Mouse (Mus musculus) frontal cortex, postnatal 10 days (tissue): ENCODE measurements at regions not wholly inside any gene's neighbourhood (a gene's known extent, or its start where the extent isn't known, plus 50 kb on each side); places are given as distances from the start of the nearest gene placed in this dataset.
"Not testable (repeated sequence)": the region's sequence is repeated elsewhere in the genome, so short reads cannot be mapped to it uniquely, and the experiment has no call there.

Source experiments
- DNase-seq, 2 experiments: peaks; one replicate each; pipeline ENCODE4 v3.0.0; 2022; ENCODE audit warnings: low spot score in 2 of 2, mixed read lengths in 1 of 2

DNA sequence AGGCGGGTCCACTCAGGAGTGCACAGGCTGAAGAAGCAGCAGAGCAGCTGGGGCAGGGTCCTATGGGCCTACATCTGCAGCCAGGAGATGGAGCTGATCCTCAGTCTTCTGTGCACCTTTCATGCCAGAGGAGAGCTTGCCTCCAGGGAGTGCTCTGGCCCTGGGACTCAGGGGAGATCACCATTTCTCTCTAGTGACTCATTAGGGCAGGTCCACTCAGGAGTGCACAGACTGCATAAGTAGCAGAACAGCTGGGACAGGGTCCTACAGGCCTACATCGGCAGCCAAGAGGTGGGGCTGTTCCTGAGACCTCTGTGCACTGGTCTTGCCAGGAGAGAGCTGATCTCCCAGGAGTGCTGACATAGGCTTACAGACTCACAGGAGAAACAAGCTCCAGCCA, 159.4 kb upstream of the Gm21897 start:
- no peak for DNase-seq

DNA sequence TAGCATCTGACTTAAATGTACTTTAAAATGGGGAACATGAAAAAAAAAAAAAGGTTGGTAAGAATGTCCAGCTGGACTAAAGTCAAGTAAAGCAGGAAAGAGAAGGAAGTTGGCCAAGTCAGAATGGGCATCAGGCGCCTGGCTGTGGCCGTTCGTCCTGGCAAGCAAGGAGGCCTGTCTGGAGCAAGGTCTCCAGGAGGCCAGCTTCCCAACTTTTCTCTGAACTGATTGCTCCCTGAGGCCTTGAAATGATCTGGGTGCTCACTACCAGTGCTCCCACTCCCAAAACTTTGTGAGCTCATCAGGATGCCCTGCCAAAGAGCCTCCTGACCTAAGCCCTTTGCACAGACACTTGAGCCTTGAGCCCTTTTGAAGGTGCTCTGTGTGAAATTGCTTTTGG, 141.7 kb upstream of the Gm21897 start:
- no peak for DNase-seq

DNA sequence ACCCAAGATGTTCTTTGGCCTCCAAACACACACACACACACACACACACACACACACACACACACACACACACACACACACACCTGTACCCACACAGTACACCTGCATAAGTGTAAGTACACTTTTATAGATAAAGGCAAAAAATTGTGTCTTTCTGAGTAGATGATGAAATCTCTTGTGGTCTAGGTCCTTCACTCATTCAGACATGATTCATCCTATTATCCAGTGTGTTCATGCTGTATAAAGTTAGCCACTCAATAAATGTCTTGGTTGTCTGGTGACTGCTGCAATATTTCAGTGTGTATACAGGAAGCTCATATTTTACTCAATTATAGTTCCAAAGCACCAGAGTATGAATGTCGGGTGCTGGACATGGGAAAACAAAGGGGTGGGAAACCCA, 131.5 kb upstream of the Gm21897 start:
- no peak for DNase-seq

DNA sequence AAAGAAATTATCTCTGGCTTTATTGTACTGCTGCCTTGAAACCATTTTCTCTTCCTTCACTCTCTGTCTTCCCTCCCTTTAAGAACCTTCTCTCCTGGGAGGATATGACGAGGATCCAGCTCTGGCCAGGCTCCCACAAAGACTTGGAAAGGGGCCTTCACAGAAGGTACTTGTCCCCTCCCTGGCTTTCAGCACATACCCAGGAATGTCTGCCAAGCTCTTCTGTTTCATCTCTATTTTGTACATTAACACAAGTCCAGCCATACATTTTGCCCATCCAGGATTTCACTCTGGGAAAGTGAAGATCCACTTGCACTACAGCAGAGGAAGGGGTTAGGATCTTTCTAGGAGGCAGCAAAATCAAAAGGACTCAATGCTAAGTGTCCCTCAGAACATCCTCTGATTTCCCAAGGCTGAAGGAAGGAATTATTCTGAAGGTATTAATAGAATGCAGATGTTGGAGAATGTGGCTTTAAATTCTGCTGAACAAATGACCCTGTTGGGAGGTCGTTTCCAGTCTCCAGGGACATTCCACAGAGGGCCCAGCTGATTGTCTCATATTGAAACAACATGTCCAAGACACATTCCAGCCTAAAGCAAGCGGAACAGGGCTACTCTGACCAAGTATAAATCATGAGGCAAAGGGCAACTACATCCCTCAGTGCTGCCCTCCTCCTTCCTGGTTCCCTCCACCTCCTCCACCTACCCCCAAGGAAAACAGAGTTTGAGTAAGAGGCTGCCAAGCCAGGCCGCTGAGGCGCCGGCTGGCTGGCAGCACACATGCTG, 122.1 kb upstream of the Gm21897 start:
- no peak for DNase-seq

DNA sequence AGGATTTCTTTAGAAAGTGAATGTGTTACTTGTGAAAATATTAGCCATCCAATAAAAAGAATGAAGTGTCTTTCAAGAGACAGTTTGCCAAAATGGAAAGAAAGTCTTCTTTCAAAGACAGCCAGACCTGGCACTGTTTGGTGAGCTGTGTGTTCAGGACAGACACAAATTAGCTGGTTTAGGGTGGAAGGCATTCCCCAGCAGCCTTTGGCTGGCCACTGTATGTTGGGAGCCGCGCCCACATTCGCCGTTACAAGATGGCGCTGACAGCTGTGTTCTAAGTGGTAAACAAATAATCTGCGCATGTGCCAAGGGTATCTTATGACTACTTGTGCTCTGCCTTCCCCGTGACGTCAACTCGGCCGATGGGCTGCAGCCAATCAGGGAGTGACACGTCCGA, 121.3 kb upstream of the Gm21897 start:
- DNase-seq, result not testable (repeated sequence)

DNA sequence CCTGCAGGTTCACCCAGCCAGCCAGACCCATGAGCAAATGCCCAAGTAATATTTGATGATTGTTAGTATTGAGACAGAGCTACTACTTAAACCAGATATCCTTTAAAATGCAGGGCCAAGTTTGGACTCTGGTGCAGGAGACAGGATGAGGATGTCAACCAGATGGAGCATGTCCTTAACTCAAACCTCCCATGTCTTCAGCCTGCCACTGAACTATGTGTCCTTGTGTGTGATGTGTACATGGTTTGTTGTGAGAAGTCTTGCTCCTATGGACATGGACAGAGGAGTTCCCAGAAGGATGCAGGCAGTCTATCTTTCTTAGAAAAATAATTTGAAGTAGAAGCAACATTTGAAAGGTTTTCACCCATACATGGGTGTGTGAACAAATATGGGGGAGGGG, 120.4 kb upstream of the Gm21897 start:
- DNase-seq, result no peak

DNA sequence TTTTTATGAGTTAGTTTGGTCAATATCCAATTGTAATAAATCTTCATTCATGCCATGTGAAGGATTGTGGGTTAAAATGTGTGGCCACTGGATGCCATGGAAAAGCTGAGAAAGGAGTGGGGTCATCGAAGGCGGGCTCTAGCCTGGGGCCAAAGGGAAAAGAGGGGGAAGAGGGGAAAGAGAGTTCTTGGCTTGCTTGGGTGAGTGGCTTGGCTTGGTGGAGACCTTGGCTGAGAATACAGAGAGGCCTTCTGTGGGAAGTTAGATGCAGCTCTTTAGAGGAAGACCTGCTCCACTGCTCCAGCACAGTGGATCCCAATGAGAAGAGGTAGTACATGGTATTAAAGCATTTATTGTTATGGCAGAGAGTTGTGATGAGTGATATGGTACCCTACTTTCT, 101.3 kb upstream of the Gm21897 start:
- DNase-seq, result no peak

DNA sequence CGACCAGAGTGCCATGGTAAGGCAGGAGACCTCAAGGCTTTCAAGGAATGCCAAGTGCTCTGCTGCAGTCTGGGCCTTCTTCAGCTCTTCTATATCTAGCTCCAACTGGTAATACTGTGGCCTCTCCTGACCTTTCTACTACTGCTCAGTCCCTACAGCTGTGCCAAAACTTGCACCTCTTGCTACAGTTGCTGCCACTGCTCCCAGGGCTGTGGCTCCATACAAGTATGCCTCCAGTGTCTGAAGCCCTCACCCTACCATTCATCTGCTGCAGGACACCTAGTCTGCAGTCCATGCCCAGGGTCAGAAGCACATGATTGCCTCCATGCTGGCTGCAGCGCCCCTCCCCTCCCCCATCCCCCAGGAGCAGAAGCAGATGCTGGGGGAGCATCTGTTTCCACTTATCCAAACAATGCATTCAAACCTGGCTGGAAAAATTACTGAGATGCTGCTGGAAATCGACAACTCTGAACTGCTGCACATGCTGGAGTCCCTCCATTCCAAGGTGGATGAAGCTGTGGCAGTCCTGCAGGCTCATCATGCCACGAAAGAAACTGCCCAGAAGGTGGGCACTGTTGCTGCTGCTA, 96.2 kb upstream of the Gm21897 start:
- no peak for DNase-seq

DNA sequence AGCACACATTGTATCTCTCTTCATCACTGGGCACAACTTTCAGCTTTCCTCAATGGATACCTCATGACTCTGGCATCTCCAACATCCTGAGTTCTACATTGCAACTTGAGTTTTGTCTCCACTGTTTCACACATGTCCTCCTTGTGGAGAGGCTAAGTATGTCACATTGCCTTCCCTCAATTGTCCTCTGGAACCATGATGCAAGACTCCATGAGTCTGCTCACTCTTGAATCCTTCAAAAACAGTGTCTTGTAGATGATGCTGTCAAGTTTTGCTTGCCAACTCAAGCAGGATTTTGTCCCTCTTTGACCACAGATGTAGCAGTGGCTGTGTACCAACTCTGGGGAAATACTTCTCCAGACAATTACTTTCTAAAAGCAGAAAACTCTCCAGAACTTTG, 79.4 kb upstream of the Gm21897 start:
- DNase-seq, result no peak

DNA sequence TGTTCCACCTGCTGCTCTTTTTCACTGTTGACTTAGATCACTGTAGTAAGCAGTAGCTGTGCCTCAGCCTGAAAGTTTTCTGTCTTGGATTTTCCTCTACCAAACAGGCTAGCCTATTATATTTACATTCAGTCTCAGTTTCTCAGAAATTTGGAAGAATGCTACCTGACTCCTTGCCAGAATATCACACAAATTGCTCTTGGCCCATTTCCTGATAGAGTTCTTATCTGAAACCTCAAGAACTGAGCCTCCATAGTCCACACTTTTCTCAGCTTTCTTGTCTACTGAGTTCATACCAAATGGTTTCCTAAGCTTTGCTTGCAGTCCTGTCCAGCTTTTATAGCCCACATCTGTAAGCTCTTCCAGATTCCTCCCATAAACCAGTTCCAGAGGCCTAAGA, 78.8 kb upstream of the Gm21897 start:
- no peak for DNase-seq

DNA sequence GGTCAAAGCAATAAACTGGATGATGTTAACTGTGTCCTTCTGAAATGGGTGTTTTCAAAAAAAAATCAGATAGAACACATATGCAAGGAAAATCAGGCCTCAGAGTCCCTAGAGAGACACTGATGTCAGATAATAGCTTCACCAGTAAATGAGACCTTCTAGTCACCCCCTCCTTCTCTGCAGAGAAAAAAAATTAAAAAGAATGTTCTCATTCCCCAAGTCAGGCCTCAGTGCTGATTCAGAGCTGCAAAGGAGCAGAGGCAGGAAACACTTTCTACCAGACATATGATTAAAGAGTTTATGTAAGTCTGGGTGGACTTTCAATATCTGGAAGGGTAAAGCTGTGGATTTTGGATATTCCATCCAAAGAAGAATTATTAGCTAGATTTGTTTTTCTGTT, 67.1 kb upstream of the Gm21897 start:
- no peak for DNase-seq

DNA sequence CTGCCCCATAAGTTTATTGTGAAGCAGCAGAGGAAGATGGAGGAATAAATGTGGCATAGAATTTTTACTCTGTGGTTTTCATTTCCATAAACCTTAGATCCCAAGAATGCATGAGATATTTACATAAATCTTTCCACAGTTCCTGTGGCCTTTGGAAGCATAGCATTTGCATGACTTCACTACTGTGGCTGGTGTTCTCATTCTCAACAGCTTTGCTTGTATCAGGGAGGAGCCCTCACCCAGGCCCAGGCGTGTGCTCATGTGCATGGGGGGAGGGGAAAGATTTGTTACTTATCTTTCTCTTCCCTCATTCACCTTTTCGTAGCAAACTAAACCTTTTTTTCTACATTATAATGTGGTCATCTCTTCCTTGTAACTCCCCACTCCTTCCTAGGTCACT, 65.6 kb upstream of the Gm21897 start:
- DNase-seq, result no peak

DNA sequence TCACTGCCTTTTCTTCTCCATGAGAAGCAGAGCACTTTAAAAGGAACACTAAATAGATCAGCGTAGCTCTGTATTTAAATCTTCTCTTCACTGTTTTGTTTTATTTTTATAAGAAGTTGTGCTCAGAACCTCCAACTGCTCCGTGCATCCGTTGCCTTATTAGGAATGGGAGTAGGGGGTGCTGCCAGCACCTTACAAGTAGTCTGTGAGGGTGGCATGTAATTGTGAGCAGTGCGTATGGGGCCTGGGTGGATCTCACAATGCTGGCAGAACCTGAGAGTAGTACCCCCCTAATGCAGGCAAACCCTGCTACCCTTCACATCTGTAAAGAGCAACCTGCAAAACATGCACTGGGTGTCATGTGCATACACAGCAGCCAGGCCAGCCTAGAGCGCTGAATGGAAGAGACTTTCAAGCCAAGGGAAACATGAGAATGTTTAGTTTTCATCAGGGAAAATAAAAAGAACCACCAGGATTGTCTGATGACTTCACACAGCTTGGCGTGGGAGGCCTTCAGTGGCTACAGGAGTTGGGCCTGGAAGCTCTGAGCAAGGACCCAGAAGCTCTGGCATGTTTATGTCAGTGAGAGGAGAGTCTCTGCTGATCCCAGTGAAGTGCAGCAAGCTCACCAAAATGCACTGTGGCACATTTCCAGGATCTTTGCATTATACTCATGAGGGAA, 64.5 kb upstream of the Gm21897 start:
- DNase-seq, result peak in 1 of 2 experiments; percentile 6

DNA sequence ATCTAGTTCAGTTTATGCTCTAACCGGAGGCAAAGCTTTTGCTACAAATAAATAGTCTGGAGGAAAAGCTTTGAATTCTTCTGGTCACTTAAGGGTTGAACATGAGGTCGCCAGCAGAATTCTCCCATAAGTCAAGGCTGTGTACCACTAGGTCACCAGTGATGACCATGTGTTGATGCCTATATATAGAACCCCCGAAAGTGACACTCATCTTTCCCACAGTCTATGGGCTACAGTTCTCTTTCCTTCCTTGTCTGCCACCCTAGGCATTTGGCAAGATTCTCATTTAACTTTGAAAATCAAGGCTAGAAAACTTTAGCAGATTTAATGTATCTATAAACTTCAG, 63.9 kb upstream of the Gm21897 start:
- DNase-seq, result no peak

DNA sequence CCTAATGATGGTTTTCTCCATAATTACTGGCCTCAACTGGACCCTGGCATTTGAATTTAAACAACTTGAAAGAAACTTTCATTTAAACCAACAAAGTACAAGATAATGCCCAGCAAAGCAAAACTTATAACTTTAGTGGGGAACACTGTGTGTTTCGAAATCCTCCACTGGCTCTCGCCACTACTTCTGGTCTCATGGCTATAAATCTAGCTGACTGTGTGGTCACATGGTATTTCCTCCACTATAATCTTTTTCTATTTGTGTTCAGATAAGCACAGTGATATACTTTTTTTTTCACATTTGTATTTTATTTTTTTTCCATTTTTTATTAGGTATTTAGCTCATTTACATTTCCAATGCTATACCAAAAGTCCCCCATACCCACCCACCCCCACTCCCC, 62.6 kb upstream of the Gm21897 start:
- DNase-seq, result no peak

DNA sequence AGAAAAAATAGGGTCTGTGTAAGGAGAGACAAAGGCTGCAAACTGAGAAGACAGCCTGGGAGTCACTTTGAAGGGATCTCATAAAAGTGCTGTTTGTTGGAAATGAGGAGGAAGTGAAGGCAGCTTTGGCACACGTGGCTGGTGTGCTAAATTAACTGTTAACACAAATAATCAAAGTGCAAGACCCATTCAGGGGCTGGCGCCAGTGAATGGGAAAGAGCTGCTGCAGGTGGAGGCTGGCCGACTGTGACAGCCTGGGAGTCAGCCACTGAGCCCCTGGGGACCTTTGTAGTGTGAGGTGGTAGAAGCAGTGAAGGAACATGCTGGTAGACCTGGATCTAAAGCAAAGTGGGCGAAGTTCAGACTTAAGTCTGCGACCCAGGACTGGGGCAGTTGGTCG, 57.8 kb upstream of the Gm21897 start:
- no peak for DNase-seq

DNA sequence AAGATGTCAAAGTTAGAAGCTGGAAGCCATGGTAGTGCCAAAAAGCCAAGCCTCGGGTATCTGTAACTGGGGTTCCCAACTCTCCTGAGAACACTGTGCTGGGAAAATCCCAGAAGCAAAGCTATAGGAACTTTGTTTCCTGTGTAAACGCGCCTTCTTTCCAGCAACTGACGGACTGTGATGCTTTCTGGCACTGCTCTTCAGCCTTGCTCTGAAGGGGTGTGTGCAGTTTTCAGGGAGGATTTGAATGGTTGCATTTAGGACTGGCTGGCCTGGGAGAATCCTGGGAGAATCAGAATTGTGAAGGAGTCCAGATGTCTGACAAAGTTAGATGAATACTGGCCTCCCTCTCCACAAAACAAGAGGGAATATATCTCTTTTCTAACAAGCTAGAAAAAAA, 57.2 kb upstream of the Gm21897 start:
- DNase-seq, result no peak
